Mouse (Mus musculus) liver, embryonic 11.5 days (tissue): Measurements from ENCODE around the gene Trim21. TPM values are rescaled to one million over a fixed set of nuclear protein-coding genes. Genes with fewer than 3 reads are reported as not detected.

Source experiments
- ATAC-seq: fragments of 200-750 bp; cut with Nextera tagmentation; replicated peaks from 2 replicates; pipeline ENCODE4 v1.8.0; 2017; ENCODE audit warnings: moderate number of reproducible peaks, mild to moderate bottlenecking, moderate TSS enrichment, moderate library complexity; ENCODE audit not compliant: low FRiP score
- DNase-seq: peaks from one replicate; pipeline ENCODE4 v3.0.0-alpha.2; 2017; ENCODE audit warnings: low spot score
- H3K27ac ChIP-seq: fragments of 300-500 bp; sonication (generic); 2 replicates; pipeline ENCODE4 v1.5.1; 2014; ENCODE audit warnings: mild to moderate bottlenecking, low read depth, low read length, control low read depth
- H3K27me3 ChIP-seq: fragments of 300-500 bp; sonication (generic); replicated peaks from 2 replicates; pipeline ENCODE4 v1.6.1; 2014; ENCODE audit warnings: low read length, mixed read lengths; ENCODE audit not compliant: control insufficient read depth, insufficient read depth
- H3K36me3 ChIP-seq: fragments of 300-500 bp; sonication (generic); 2 replicates; pipeline ENCODE4 v1.6.1; 2014; ENCODE audit warnings: mild to moderate bottlenecking, low read length, moderate library complexity, mixed read lengths; ENCODE audit not compliant: control insufficient read depth, insufficient read depth
- H3K4me1 ChIP-seq: fragments of 300-500 bp; sonication (generic); replicated peaks from 2 replicates; pipeline ENCODE4 v1.6.1; 2014; ENCODE audit warnings: low read length, mixed read lengths; ENCODE audit not compliant: control insufficient read depth, insufficient read depth
- H3K4me2 ChIP-seq: fragments of 300-500 bp; sonication (generic); 2 replicates; pipeline ENCODE4 v1.6.1; 2014; ENCODE audit warnings: mild to moderate bottlenecking, control low read depth, moderate library complexity
- H3K4me3 ChIP-seq: fragments of 300-500 bp; sonication (generic); 2 replicates; pipeline ENCODE4 v1.5.1; 2014; ENCODE audit warnings: low read depth, low read length, control low read depth
- H3K9ac ChIP-seq: fragments of 300-500 bp; sonication (generic); 2 replicates; pipeline ENCODE4 v1.6.1; 2014; ENCODE audit warnings: low read depth, low read length, control low read depth
- H3K9me3 ChIP-seq: fragments of 300-500 bp; sonication (generic); 2 replicates; pipeline ENCODE4 v1.6.1; 2016; ENCODE audit warnings: low read length, inconsistent platforms, mixed read lengths; ENCODE audit not compliant: control insufficient read depth
- WGBS: fragments of 180-500 bp; shearing (Covaris S2); extraction: QIAGEN DNeasy Blood & Tissue Kit; methylation state at CpG from one replicate; pipeline ENCODE4 v1.1.7; 2014; 5-methylcytosine and 5-hydroxymethylcytosine counted together
- polyA plus RNA-seq: library from polyadenylated mRNA; unstranded; fragments of >200 nt; fragmentation: Nextera tagmentation; extraction: Ambion mirVana; gene quantifications from 2 replicates; pipeline ENCODE4 v1.2.1, GENCODE M21; 2014

Trim21 gene
- polyA plus RNA-seq, 1 experiment from 2014 or later: 1.3 TPM

DNA sequence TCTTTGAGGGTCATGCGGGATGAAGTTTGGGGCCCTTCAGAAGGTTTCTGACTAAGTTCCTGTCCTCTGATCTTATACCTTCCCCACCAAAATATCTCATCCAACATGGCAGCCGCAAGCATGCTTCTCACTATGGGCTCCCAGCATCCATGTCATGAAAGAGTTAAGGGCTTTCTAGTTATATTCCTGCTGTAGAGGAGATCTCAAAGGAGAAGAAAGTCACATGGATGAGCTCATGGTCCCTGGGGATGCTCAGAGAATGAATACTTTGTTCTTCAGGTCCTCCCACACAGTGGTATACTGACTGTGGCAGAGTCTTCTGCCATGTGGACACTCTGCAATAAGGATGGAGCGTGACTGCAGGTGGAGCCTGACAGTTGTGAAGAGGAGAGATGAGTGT is 15.7 kb downstream of the Trim21 start, which contains the start of gene Olfr549:
TSS of gene Olfr549 (plus strand) at position 301 of the 400 bp plus-strand sequence.
- no peaks in the 10 kb centered on the region for H3K27me3 ChIP-seq
- WGBS: 83% methylated on average over 3 of the region's 3 CpGs
- H3K4me2 ChIP-seq: no peak within 1 kb of the TSS
- H3K27ac ChIP-seq: no peak within 1 kb of the TSS
- H3K4me1 ChIP-seq: no peaks in the 10 kb centered on the region
- no peak within 1 kb of the TSS for H3K9ac ChIP-seq
- ATAC-seq (no peak), DNase-seq (no peak)
- no peaks in the 10 kb centered on the region for H3K9me3 ChIP-seq
- H3K36me3 ChIP-seq: no peaks in the 10 kb centered on the region
- no peak within 1 kb of the TSS for H3K4me3 ChIP-seq

- Histone ChIP-seq H3K4me1 (no peaks in the 10 kb centered on the region), H3K4me3 (no peak overlapping the region), H3K9ac (no peak overlapping the region), H3K27me3 (no peaks in the 10 kb centered on the region), H3K36me3 (no peaks in the 10 kb centered on the region), H3K4me2 (no peak overlapping the region), H3K9me3 (no peaks in the 10 kb centered on the region), H3K27ac (no peak overlapping the region)
- ATAC-seq (no peak), DNase-seq (no peak)
- 47% methylated on average over 3 of the region's 3 CpGs for WGBS
Observed at GRCm38 (mm10) chr7:102541251-102541650, 24.0 kb downstream of the Trim21 start.

DNA sequence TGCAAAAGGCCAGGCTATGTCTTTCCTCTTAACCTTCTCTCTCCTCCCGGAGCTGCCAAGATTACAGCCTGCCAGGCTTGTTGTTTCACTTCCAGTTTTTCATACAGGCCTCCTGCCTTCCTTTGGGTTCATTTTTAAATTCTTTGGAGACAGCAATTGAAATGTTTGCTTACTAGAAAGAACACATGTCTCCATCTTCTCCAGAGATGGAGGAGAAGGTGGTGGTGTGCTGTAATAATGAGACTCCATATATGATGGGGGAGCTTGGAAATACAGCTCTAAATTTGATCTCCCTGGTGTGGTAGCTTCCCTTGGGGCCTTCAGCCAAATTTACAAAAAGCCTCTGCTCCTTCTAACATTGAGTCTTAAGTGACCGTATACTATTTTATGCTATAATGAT is 24.7 kb downstream of the Trim21 start, which contains the start of gene Olfr548-ps1:
TSS of gene Olfr548-ps1 (plus strand) at position 301 of the 400 bp plus-strand sequence.
- Histone ChIP-seq H3K36me3 (no peaks in the 10 kb centered on the region), H3K27ac (no peak within 1 kb of the TSS), H3K4me1 (no peaks in the 10 kb centered on the region), H3K27me3 (no peaks in the 10 kb centered on the region), H3K4me2 (no peak within 1 kb of the TSS), H3K9ac (no peak within 1 kb of the TSS), H3K4me3 (no peak within 1 kb of the TSS), H3K9me3 (no peaks in the 10 kb centered on the region)
- DNase-seq (no peak), ATAC-seq (no peak)
- 72% methylated on average over 2 of the region's 2 CpGs for WGBS

GRCm38 (mm10) chr7:102534449-102534848 is 30.8 kb downstream of the Trim21 start, which contains the start of gene Olfr547:
Olfr547 (plus strand) TSS chr7:102534749.
- 62% methylated on average over 1 of the region's 1 CpGs for WGBS
- ATAC-seq (no peak), DNase-seq (no peak)
- H3K27ac ChIP-seq: no peak within 1 kb of the TSS
- no peaks in the 10 kb centered on the region for H3K9me3 ChIP-seq
- H3K36me3 ChIP-seq: no peaks in the 10 kb centered on the region
- H3K9ac ChIP-seq: no peak within 1 kb of the TSS
- H3K4me3 ChIP-seq: no peak within 1 kb of the TSS
- no peak within 1 kb of the TSS for H3K4me2 ChIP-seq
- H3K4me1 ChIP-seq: no peaks in the 10 kb centered on the region
- H3K27me3 ChIP-seq: no peaks in the 10 kb centered on the region

DNA sequence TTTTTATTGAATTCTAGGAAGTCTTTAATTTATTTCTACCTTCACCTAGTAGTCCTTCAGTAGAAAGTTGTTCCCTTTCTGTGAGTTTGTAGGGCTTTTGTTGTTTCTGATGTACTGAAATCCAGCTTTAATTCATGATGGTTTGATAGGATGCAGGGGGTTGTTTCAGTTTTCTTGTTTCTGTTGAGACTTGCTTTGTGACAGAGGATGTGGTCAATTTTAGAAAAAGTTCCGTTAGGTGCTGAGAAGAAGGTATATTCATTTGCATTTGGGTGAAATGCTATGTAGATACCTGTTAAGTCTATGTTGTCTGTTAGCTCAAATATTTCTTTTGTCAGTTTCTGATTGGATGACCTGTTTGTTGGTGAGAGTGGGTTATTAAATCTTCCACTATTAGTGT is 36.2 kb downstream of the Trim21 start:
- H3K4me2 ChIP-seq: no peak overlapping the region
- no peaks in the 10 kb centered on the region for H3K36me3 ChIP-seq
- no peak overlapping the region for H3K9ac ChIP-seq
- no peak for DNase-seq
- ATAC-seq: no peak
- H3K4me1 ChIP-seq: no peaks in the 10 kb centered on the region
- no peaks in the 10 kb centered on the region for H3K27me3 ChIP-seq
- H3K27ac ChIP-seq: no peak overlapping the region
- no peak overlapping the region for H3K4me3 ChIP-seq
- H3K9me3 ChIP-seq: no peaks in the 10 kb centered on the region
- 77% methylated on average over 1 of the region's 1 CpGs for WGBS

GRCm38 (mm10) chr7:102517051-102517335 is 48.3 kb downstream of the Trim21 start:
- H3K27me3 ChIP-seq: peaks cover 3% of the 10 kb centered on the region; the same call in 1 of the 2 replicates
- DNase-seq (no peak), ATAC-seq (no peak)
- H3K4me2 ChIP-seq: no peak overlapping the region
- no peaks in the 10 kb centered on the region; the same call in none of the 2 replicates for H3K4me1 ChIP-seq
- H3K27ac ChIP-seq: no peak overlapping the region
- no peaks in the 10 kb centered on the region for H3K9me3 ChIP-seq
- H3K36me3 ChIP-seq: no peaks in the 10 kb centered on the region
- WGBS: 77% methylated on average over 2 of the region's 2 CpGs
- H3K4me3 ChIP-seq: no peak overlapping the region
- no peak overlapping the region for H3K9ac ChIP-seq

GRCm38 (mm10) chr7:102516261-102517050 is 48.8 kb downstream of the Trim21 start:
- Histone ChIP-seq H3K4me2 (no peak overlapping the region), H3K4me1 (no peaks in the 10 kb centered on the region; the same call in none of the 2 replicates), H3K27ac (no peak overlapping the region), H3K4me3 (no peak overlapping the region), H3K9ac (no peak overlapping the region), H3K36me3 (no peaks in the 10 kb centered on the region), H3K27me3 (peaks cover 6% of the 10 kb centered on the region), H3K9me3 (no peaks in the 10 kb centered on the region)
- ATAC-seq: 0 out of 2 replicates have a peak, but pooled peaks have one; percentile 11
- WGBS: 66% methylated on average over 10 of the region's 10 CpGs
- no peak for DNase-seq

GRCm38 (mm10) chr7:102514144-102514543 is 51.1 kb downstream of the Trim21 start:
- WGBS: 27% methylated on average over 4 of the region's 4 CpGs
- H3K4me3 ChIP-seq: no peak overlapping the region
- H3K4me2 ChIP-seq: no peak overlapping the region
- no peak overlapping the region for H3K9ac ChIP-seq
- ATAC-seq: no peak
- no peak overlapping the region for H3K27ac ChIP-seq
- no peaks in the 10 kb centered on the region for H3K36me3 ChIP-seq
- no peaks in the 10 kb centered on the region; the same call in none of the 2 replicates for H3K4me1 ChIP-seq
- no peak for DNase-seq
- H3K9me3 ChIP-seq: no peaks in the 10 kb centered on the region
- peaks cover 6% of the 10 kb centered on the region for H3K27me3 ChIP-seq
